Mouse (Mus musculus) neutrophil, adult 83 days (primary cell): ENCODE results near the gene Akr1c6. TPM values are rescaled to one million over a fixed set of nuclear protein-coding genes. Genes with fewer than 3 reads are reported as not detected.

ENCODE experiments used
- total RNA-seq, 2 experiments: library from RNA; stranded (reverse); gene quantifications; one replicate each; pipeline ENCODE4 v1.2.4; 2023

Akr1c6 gene
- not detected for total RNA-seq

GRCm38 (mm10) chr13:4434006-4434405 lies at the start of gene Akr1c6:
Akr1c6 (plus strand) TSS chr13:4434306.

Other genes starting within 250 kb of the Akr1c6 start
- 1 to 10 TPM; 7.3 to 9.6 TPM for gene Akr1c13, start 243.2 kb upstream of the Akr1c6 start, total RNA-seq
- not detected for gene Akr1c19, start 205.6 kb upstream of the Akr1c6 start, total RNA-seq
- gene Akr1c12, start 154.9 kb upstream of the Akr1c6 start, total RNA-seq = not detected
- gene Akr1c20, start 89.0 kb downstream of the Akr1c6 start, total RNA-seq = not detected
- gene Akr1c21, start 139.8 kb downstream of the Akr1c6 start, total RNA-seq = not detected
- 1 to 10 TPM in 1 of 2 experiments, under 1 TPM in 1; 0.66 to 2.2 TPM for gene Akr1e1, start 174.9 kb downstream of the Akr1c6 start, total RNA-seq